Mouse (Mus musculus): ENCODE results near the gene Apoc4. TPM values are rescaled to one million over a fixed set of nuclear protein-coding genes. Genes with fewer than 3 reads are reported as not detected.
A peak's percentile ranks its signal among the peaks of the same experiment; 100 is the strongest.

The Apoc4 gene
- polyA plus RNA-seq, 1 experiment: not detected

GRCm38 (mm10) chr7:19710650-19711049 lies 29.4 kb upstream of the Apoc4 start:
- H3K36me3 ChIP-seq (ENCODE audit: control insufficient read depth, insufficient read depth, low read length): no peaks in the 10 kb centered on the region; the same call in 1 of the 2 replicates
- DNase-seq: no peak
- 83% methylated on average over 10 of the region's 10 CpGs for WGBS
- no peaks in the 10 kb centered on the region; the same call in 1 of the 2 replicates for H3K4me1 ChIP-seq (ENCODE audit: control insufficient read depth, insufficient read depth, low read length)
- no peak for TF ChIP-seq CTCF (conservative IDR thresholded peaks at IDR 0.05; ENCODE audit: insufficient read depth, insufficient read length, low read depth, low read length)
- no peak for TF ChIP-seq POLR2A (IDR thresholded peaks at IDR 0.05; ENCODE audit: low read depth, low read length)
- H3K27me3 ChIP-seq (replicated peaks; ENCODE audit: control insufficient read depth, insufficient read depth, low read length): no peaks in the 10 kb centered on the region
- no peak overlapping the region for H3K4me3 ChIP-seq (ENCODE audit: insufficient read depth, low read depth, low read length)
- H3K27ac ChIP-seq (ENCODE audit: insufficient read depth, low read depth, low read length): no peak overlapping the region

- H3K27ac ChIP-seq (ENCODE audit: insufficient read depth, low read depth, low read length): no peak overlapping the region
- H3K4me3 ChIP-seq (ENCODE audit: insufficient read depth, low read depth, low read length): no peak overlapping the region
- no peaks in the 10 kb centered on the region for H3K27me3 ChIP-seq (replicated peaks; ENCODE audit: control insufficient read depth, insufficient read depth, low read length)
- no peak for TF ChIP-seq CTCF (conservative IDR thresholded peaks at IDR 0.05; ENCODE audit: insufficient read depth, insufficient read length, low read depth, low read length)
- no peak for TF ChIP-seq POLR2A (IDR thresholded peaks at IDR 0.05; ENCODE audit: low read depth, low read length)
- no peak for DNase-seq
- no peaks in the 10 kb centered on the region for H3K36me3 ChIP-seq (ENCODE audit: control insufficient read depth, insufficient read depth, low read length)
- WGBS: 92% methylated on average over 7 of the region's 7 CpGs
- peaks cover 7% of the 10 kb centered on the region; the same call in 1 of the 2 replicates for H3K4me1 ChIP-seq (ENCODE audit: control insufficient read depth, insufficient read depth, low read length)
These were observed 24.0 kb upstream of the Apoc4 start for GRCm38 (mm10) chr7:19705271-19705670.

- Histone ChIP-seq H3K36me3 (ENCODE audit: control insufficient read depth, insufficient read depth, low read length) (no peaks in the 10 kb centered on the region), H3K4me1 (ENCODE audit: control insufficient read depth, insufficient read depth, low read length) (peaks cover 9% of the 10 kb centered on the region), H3K27me3 (replicated peaks; ENCODE audit: control insufficient read depth, insufficient read depth, low read length) (no peaks in the 10 kb centered on the region), H3K27ac (ENCODE audit: insufficient read depth, low read depth, low read length) (no peak overlapping the region), H3K4me3 (ENCODE audit: insufficient read depth, low read depth, low read length) (no peak overlapping the region)
- 98% methylated on average over 4 of the region's 4 CpGs for WGBS
- no peak for DNase-seq
- TF ChIP-seq CTCF (conservative IDR thresholded peaks at IDR 0.05; ENCODE audit: insufficient read depth, insufficient read length, low read depth, low read length) (no peak), POLR2A (IDR thresholded peaks at IDR 0.05; ENCODE audit: low read depth, low read length) (no peak)
These were observed 23.2 kb upstream of the Apoc4 start for GRCm38 (mm10) chr7:19704475-19704874.

- Histone ChIP-seq H3K36me3 (ENCODE audit: control insufficient read depth, insufficient read depth, low read length) (no peaks in the 10 kb centered on the region), H3K4me1 (ENCODE audit: control insufficient read depth, insufficient read depth, low read length) (peaks cover 20% of the 10 kb centered on the region), H3K4me3 (ENCODE audit: insufficient read depth, low read depth, low read length) (no peak overlapping the region), H3K27ac (ENCODE audit: insufficient read depth, low read depth, low read length) (no peak overlapping the region), H3K27me3 (replicated peaks; ENCODE audit: control insufficient read depth, insufficient read depth, low read length) (no peaks in the 10 kb centered on the region)
- 94% methylated on average over 16 of the region's 16 CpGs for WGBS
- DNase-seq: no peak
- no peak for TF ChIP-seq CTCF (conservative IDR thresholded peaks at IDR 0.05; ENCODE audit: insufficient read depth, insufficient read length, low read depth, low read length)
- TF ChIP-seq POLR2A (IDR thresholded peaks at IDR 0.05; ENCODE audit: low read depth, low read length): no peak
These were observed 21.7 kb upstream of the Apoc4 start for GRCm38 (mm10) chr7:19702859-19703555.

- H3K4me3 ChIP-seq (ENCODE audit: insufficient read depth, low read depth, low read length): no peak overlapping the region
- no peaks in the 10 kb centered on the region for H3K36me3 ChIP-seq (ENCODE audit: control insufficient read depth, insufficient read depth, low read length)
- DNase-seq: peak; percentile 87
- 28% methylated on average over 22 of the region's 22 CpGs for WGBS
- no peak for TF ChIP-seq POLR2A (IDR thresholded peaks at IDR 0.05; ENCODE audit: low read depth, low read length)
- TF ChIP-seq CTCF (conservative IDR thresholded peaks at IDR 0.05; ENCODE audit: insufficient read depth, insufficient read length, low read depth, low read length): peak; percentile 73
- no peaks in the 10 kb centered on the region for H3K27me3 ChIP-seq (replicated peaks; ENCODE audit: control insufficient read depth, insufficient read depth, low read length)
- peaks cover 20% of the 10 kb centered on the region for H3K4me1 ChIP-seq (ENCODE audit: control insufficient read depth, insufficient read depth, low read length)
- H3K27ac ChIP-seq (ENCODE audit: insufficient read depth, low read depth, low read length): peak overlapping the region; percentile 59
These were observed 19.9 kb upstream of the Apoc4 start for GRCm38 (mm10) chr7:19701069-19701761.

- Histone ChIP-seq H3K4me1 (ENCODE audit: control insufficient read depth, insufficient read depth, low read length) (peaks cover 20% of the 10 kb centered on the region), H3K4me3 (ENCODE audit: insufficient read depth, low read depth, low read length) (no peak overlapping the region), H3K27ac (ENCODE audit: insufficient read depth, low read depth, low read length) (peak overlapping the region; percentile 59), H3K27me3 (replicated peaks; ENCODE audit: control insufficient read depth, insufficient read depth, low read length) (no peaks in the 10 kb centered on the region), H3K36me3 (ENCODE audit: control insufficient read depth, insufficient read depth, low read length) (no peaks in the 10 kb centered on the region)
- 43% methylated on average over 12 of the region's 12 CpGs for WGBS
- TF ChIP-seq POLR2A (IDR thresholded peaks at IDR 0.05; ENCODE audit: low read depth, low read length): no peak
- no peak for TF ChIP-seq CTCF (conservative IDR thresholded peaks at IDR 0.05; ENCODE audit: insufficient read depth, insufficient read length, low read depth, low read length)
- DNase-seq: no peak
These were observed 19.2 kb upstream of the Apoc4 start for GRCm38 (mm10) chr7:19700299-19701068.

- WGBS: 83% methylated on average over 4 of the region's 4 CpGs
- no peak overlapping the region for H3K27ac ChIP-seq (ENCODE audit: insufficient read depth, low read depth, low read length)
- DNase-seq: no peak
- no peaks in the 10 kb centered on the region for H3K36me3 ChIP-seq (ENCODE audit: control insufficient read depth, insufficient read depth, low read length)
- H3K4me1 ChIP-seq (ENCODE audit: control insufficient read depth, insufficient read depth, low read length): peaks cover 20% of the 10 kb centered on the region
- TF ChIP-seq POLR2A (IDR thresholded peaks at IDR 0.05; ENCODE audit: low read depth, low read length) (no peak), CTCF (conservative IDR thresholded peaks at IDR 0.05; ENCODE audit: insufficient read depth, insufficient read length, low read depth, low read length) (no peak)
- no peaks in the 10 kb centered on the region for H3K27me3 ChIP-seq (replicated peaks; ENCODE audit: control insufficient read depth, insufficient read depth, low read length)
- no peak overlapping the region for H3K4me3 ChIP-seq (ENCODE audit: insufficient read depth, low read depth, low read length)
These were observed 18.5 kb upstream of the Apoc4 start for GRCm38 (mm10) chr7:19699827-19700148.
